ENCODE assay signal across 9 mouse cellular contexts in the genomic region with DNA sequence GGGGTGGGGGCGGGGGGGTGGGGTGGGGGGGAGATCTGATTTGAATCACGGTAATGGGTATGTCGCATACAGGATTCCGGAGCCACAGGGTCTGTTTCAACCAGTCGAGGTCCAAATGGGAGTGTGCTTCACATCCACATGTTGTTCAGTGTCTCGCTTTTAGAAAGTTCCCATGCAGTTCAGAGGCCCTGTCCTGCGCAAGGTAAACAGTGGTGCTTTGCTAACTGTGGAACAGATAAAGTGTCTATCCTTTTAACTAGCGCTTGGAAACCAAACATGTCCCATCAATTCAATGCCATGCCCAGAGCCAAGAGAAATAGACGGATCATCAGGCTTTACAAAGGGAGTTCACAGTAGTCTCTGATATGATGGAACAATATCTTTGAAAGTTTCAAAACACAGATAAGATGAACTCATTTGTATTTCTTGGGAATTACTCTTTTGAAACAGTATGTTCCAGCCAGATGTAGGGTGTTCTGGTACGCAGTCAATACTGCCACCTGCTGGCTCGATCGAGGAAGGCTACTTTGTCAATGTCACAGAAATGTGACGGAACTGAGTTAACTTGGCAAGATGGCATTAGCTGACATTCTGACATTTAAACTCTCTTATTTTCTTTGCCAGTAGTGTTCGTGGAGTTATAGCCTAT.
DNase-seq lines count a peak whose midpoint lies in the region; ATAC-seq and TF ChIP-seq lines count a peak whose summit lies in the region.
"Had no signal": no experiment of that assay in that cellular context is flagged by ENCODE, and none has a peak within 500 bp of the region (broad histone marks: within the 10 kb centered on the region; RNA-seq: fewer than 3 reads in every experiment).

No protein-coding gene starts in this region.

- no peak for TF ChIP-seq EP300 in liver, postnatal 0 days (IDR thresholded peaks at IDR 0.05; ENCODE audit: low read depth)

- no peaks in the 10 kb centered on the region for H3K36me3 ChIP-seq in embryonic facial prominence, embryonic 10.5 days (replicated peaks)
- H3K36me3 ChIP-seq in heart, embryonic 11.5 days (ENCODE audit: control insufficient read depth, insufficient read depth, low read length) = no peaks in the 10 kb centered on the region
- no peaks in the 10 kb centered on the region for H3K36me3 ChIP-seq in liver, postnatal 0 days (replicated peaks; ENCODE audit: insufficient read depth, low read length)
- H3K36me3 ChIP-seq: limb, embryonic 12.5 days had no signal

- H3K9me3 ChIP-seq in embryonic facial prominence, embryonic 10.5 days = no peaks in the 10 kb centered on the region
- peaks cover 2% of the 10 kb centered on the region; the same call in 1 of the 2 replicates for H3K9me3 ChIP-seq in heart, embryonic 11.5 days (replicated peaks; ENCODE audit: control insufficient read depth, low read length)
- no peaks in the 10 kb centered on the region for H3K9me3 ChIP-seq in liver, postnatal 0 days (ENCODE audit: low read length)
- H3K9me3 ChIP-seq: limb, embryonic 12.5 days had no signal

- H3K9ac ChIP-seq in heart, embryonic 11.5 days (ENCODE audit: low read depth, low read length) = no peak overlapping the region
- no peak overlapping the region for H3K9ac ChIP-seq in liver, postnatal 0 days (replicated peaks)
- H3K9ac ChIP-seq: limb, embryonic 12.5 days had no signal

- peak; percentile 91 for TF ChIP-seq CTCF in liver, postnatal 0 days (IDR thresholded peaks at IDR 0.05; ENCODE audit: low read depth)

- peaks cover 5% of the 10 kb centered on the region; the same call in 1 of the 2 replicates for H3K4me1 ChIP-seq in embryonic facial prominence, embryonic 10.5 days
- H3K4me1 ChIP-seq in heart, embryonic 11.5 days (ENCODE audit: control insufficient read depth, insufficient read depth, low read length) = no peaks in the 10 kb centered on the region
- no peaks in the 10 kb centered on the region for H3K4me1 ChIP-seq in liver, postnatal 0 days (ENCODE audit: insufficient read depth)

- peak; percentile 49; the same call in 1 of the 2 replicates for ATAC-seq in heart, embryonic 11.5 days (replicated peaks; ENCODE audit: insufficient number of reproducible peaks, low FRiP score, low TSS enrichment)
- ATAC-seq in liver, postnatal 0 days = no peak

- no peak overlapping the region for H3K4me2 ChIP-seq in heart, embryonic 11.5 days
- H3K4me2 ChIP-seq in liver, postnatal 0 days (ENCODE audit: low read depth, low read length) = no peak overlapping the region
- H3K4me2 ChIP-seq: limb, embryonic 12.5 days had no signal

- no peaks in the 10 kb centered on the region; the same call in 1 of the 2 replicates for H3K27me3 ChIP-seq in embryonic facial prominence, embryonic 10.5 days (replicated peaks; ENCODE audit: low read depth, poor library complexity, severe bottlenecking)
- H3K27me3 ChIP-seq in heart, embryonic 11.5 days (ENCODE audit: control insufficient read depth, insufficient read depth, low read length) = no peaks in the 10 kb centered on the region
- no peaks in the 10 kb centered on the region for H3K27me3 ChIP-seq in liver, postnatal 0 days (ENCODE audit: insufficient read depth, low read length)

- H3K27ac ChIP-seq in embryonic facial prominence, embryonic 10.5 days (replicated peaks) = no peak overlapping the region
- H3K27ac ChIP-seq in heart, embryonic 11.5 days (ENCODE audit: low read depth, low read length) = no peak overlapping the region
- H3K27ac ChIP-seq in liver, postnatal 0 days (ENCODE audit: low read depth) = no peak overlapping the region
- H3K27ac ChIP-seq: limb, embryonic 12.5 days had no signal

- 51% methylated on average over 14 of the region's 14 CpGs for WGBS in embryonic facial prominence, embryonic 10.5 days
- WGBS in heart, embryonic 11.5 days (ENCODE audit: insufficient replicate concordance) = 31% methylated on average over 14 of the region's 14 CpGs
- WGBS in liver, postnatal 0 days (ENCODE audit: insufficient replicate concordance) = 43% methylated on average over 14 of the region's 14 CpGs

- DNase-seq in CD4-positive, CD25-positive, alpha-beta regulatory T cell, adult 2 months (ENCODE audit: low read depth, low spot score) = peak; percentile 71
- DNase-seq in adrenal gland, adult 8-10 months = peak; percentile 53
- peak; percentile 71 for DNase-seq in embryonic facial prominence, embryonic 10.5 days (ENCODE audit: low spot score)
- peak; percentile 86 for DNase-seq in kidney, postnatal 10 days
- DNase-seq in liver, postnatal 0 days = peak; percentile 70
- DNase-seq in ovary, postnatal 36 days (ENCODE audit: low spot score) = peak; percentile 65
- DNase-seq in thymus, postnatal 14 days = peak; percentile 61

- no peak overlapping the region for H3K4me3 ChIP-seq in embryonic facial prominence, embryonic 10.5 days
- no peak overlapping the region for H3K4me3 ChIP-seq in heart, embryonic 11.5 days (ENCODE audit: low read depth, low read length)
- H3K4me3 ChIP-seq in liver, postnatal 0 days (ENCODE audit: low read depth, low read length) = no peak overlapping the region
- H3K4me3 ChIP-seq: limb, embryonic 12.5 days had no signal
